Mouse (Mus musculus) midbrain, embryonic 14.5 days (tissue): ENCODE results near the gene Gm11077. TPM values are rescaled to one million over a fixed set of nuclear protein-coding genes. Genes with fewer than 3 reads are reported as not detected.
A peak's percentile ranks its signal among the peaks of the same experiment; 100 is the strongest.

Source experiments
- ATAC-seq: fragments of 200-750 bp; cut with Nextera tagmentation; 2 replicates; pipeline ENCODE4 v1.8.0; 2017; ENCODE audit warnings: moderate number of reproducible peaks, moderate library complexity; ENCODE audit not compliant: low FRiP score, low TSS enrichment
- DNase-seq: peaks from one replicate; pipeline ENCODE4 v3.0.0-alpha.2; 2015
- H3K27ac ChIP-seq: fragments of 300-500 bp; sonication (generic); replicated peaks from 2 replicates; pipeline ENCODE4 v1.5.1; 2014; ENCODE audit warnings: mild to moderate bottlenecking, low read depth, low read length, moderate library complexity
- H3K27me3 ChIP-seq: fragments of 300-500 bp; sonication (generic); 2 replicates; pipeline ENCODE4 v1.6.1; 2014; ENCODE audit warnings: low read length, control low read depth, mixed read lengths; ENCODE audit not compliant: control insufficient read depth, insufficient read depth
- H3K36me3 ChIP-seq: fragments of 300-500 bp; sonication (generic); 2 replicates; pipeline ENCODE4 v1.6.1; 2014; ENCODE audit warnings: low read length, control low read depth; ENCODE audit not compliant: control insufficient read depth, insufficient read depth
- H3K4me1 ChIP-seq: fragments of 300-500 bp; sonication (generic); 2 replicates; pipeline ENCODE4 v1.6.1; 2014; ENCODE audit warnings: mild to moderate bottlenecking, antibody characterized with exemption, low read length, control low read depth; ENCODE audit not compliant: control insufficient read depth, insufficient read depth
- H3K4me2 ChIP-seq: fragments of 300-500 bp; sonication (generic); 2 replicates; pipeline ENCODE4 v1.6.1; 2014; ENCODE audit warnings: mild to moderate bottlenecking, low read length, moderate library complexity
- H3K4me3 ChIP-seq: fragments of 300-500 bp; sonication (generic); replicated peaks from 2 replicates; pipeline ENCODE4 v1.5.1; 2014; ENCODE audit warnings: low read depth, low read length
- H3K9ac ChIP-seq: fragments of 300-500 bp; sonication (generic); replicated peaks from 2 replicates; pipeline ENCODE4 v1.6.1; 2014; ENCODE audit warnings: mild to moderate bottlenecking, low read length, moderate library complexity
- H3K9me3 ChIP-seq: fragments of 300-500 bp; sonication (generic); 2 replicates; pipeline ENCODE4 v1.6.1; 2016; ENCODE audit warnings: low read length, control low read depth, mixed read lengths; ENCODE audit not compliant: control insufficient read depth
- WGBS: fragments of 180-500 bp; shearing (Covaris S2); extraction: QIAGEN DNeasy Blood & Tissue Kit; methylation state at CpG from one replicate; pipeline ENCODE4 v1.1.7; 2014; 5-methylcytosine and 5-hydroxymethylcytosine counted together
- polyA plus RNA-seq: library from polyadenylated mRNA; unstranded; fragments of >200 nt; fragmentation: Nextera tagmentation; extraction: Ambion mirVana; gene quantifications from 2 replicates; pipeline ENCODE4 v1.2.1, GENCODE M21; 2014

Gene Gm11077
- polyA plus RNA-seq, 1 experiment from 2014 or later = not detected

GRCm38 (mm10) chr6:140767237-140767636 lies 38.2 kb downstream of the Gm11077 start:
- no peak overlapping the region for H3K27ac ChIP-seq
- no peaks in the 10 kb centered on the region for H3K36me3 ChIP-seq
- no peak for ATAC-seq
- no peak overlapping the region for H3K4me2 ChIP-seq
- peak; percentile 33 for DNase-seq
- WGBS = 54% methylated on average over 6 of the region's 6 CpGs
- no peak overlapping the region for H3K9ac ChIP-seq
- H3K4me3 ChIP-seq = no peak overlapping the region
- no peaks in the 10 kb centered on the region for H3K9me3 ChIP-seq
- peaks cover 11% of the 10 kb centered on the region for H3K4me1 ChIP-seq
- no peaks in the 10 kb centered on the region for H3K27me3 ChIP-seq

GRCm38 (mm10) chr6:140768180-140768579 lies 39.1 kb downstream of the Gm11077 start:
- H3K9me3 ChIP-seq = no peaks in the 10 kb centered on the region
- H3K9ac ChIP-seq = no peak overlapping the region
- H3K4me1 ChIP-seq = peaks cover 11% of the 10 kb centered on the region
- H3K27me3 ChIP-seq = no peaks in the 10 kb centered on the region
- no peak overlapping the region for H3K4me2 ChIP-seq
- no peaks in the 10 kb centered on the region for H3K36me3 ChIP-seq
- DNase-seq (peak; percentile 11), ATAC-seq (no peak)
- no peak overlapping the region for H3K4me3 ChIP-seq
- no peak overlapping the region for H3K27ac ChIP-seq
- WGBS = 80% methylated on average over 8 of the region's 8 CpGs

GRCm38 (mm10) chr6:140768859-140769640 lies 40.0 kb downstream of the Gm11077 start:
- Histone ChIP-seq H3K9ac (no peak overlapping the region; the same call in 1 of the 2 replicates), H3K27ac (peak overlapping the region; percentile 39), H3K4me2 (peak overlapping the region; percentile 42), H3K4me1 (peaks cover 11% of the 10 kb centered on the region), H3K4me3 (no peak overlapping the region), H3K27me3 (no peaks in the 10 kb centered on the region), H3K36me3 (no peaks in the 10 kb centered on the region), H3K9me3 (no peaks in the 10 kb centered on the region)
- ATAC-seq = peak; percentile 79
- peak; percentile 73 for DNase-seq
- WGBS = 18% methylated on average over 21 of the region's 21 CpGs

- ATAC-seq (no peak), DNase-seq (no peak)
- H3K4me1 ChIP-seq = no peaks in the 10 kb centered on the region
- no peaks in the 10 kb centered on the region for H3K27me3 ChIP-seq
- 93% methylated on average over 8 of the region's 8 CpGs for WGBS
- H3K27ac ChIP-seq = no peak overlapping the region
- no peak overlapping the region for H3K4me3 ChIP-seq
- no peaks in the 10 kb centered on the region for H3K36me3 ChIP-seq
- H3K9me3 ChIP-seq = no peaks in the 10 kb centered on the region
- no peak overlapping the region for H3K4me2 ChIP-seq
- no peak overlapping the region for H3K9ac ChIP-seq
Measured at GRCm38 (mm10) chr6:140776274-140776673, 47.2 kb downstream of the Gm11077 start.

- Histone ChIP-seq H3K36me3 (no peaks in the 10 kb centered on the region), H3K4me1 (no peaks in the 10 kb centered on the region), H3K27ac (no peak overlapping the region), H3K4me3 (no peak overlapping the region), H3K4me2 (no peak overlapping the region), H3K9ac (no peak overlapping the region), H3K27me3 (no peaks in the 10 kb centered on the region), H3K9me3 (no peaks in the 10 kb centered on the region)
- ATAC-seq = peak; percentile 26
- no peak for DNase-seq
- WGBS = 96% methylated on average over 6 of the region's 6 CpGs
Measured at GRCm38 (mm10) chr6:140782524-140782923, 53.4 kb downstream of the Gm11077 start.

- H3K27ac ChIP-seq = no peak overlapping the region
- ATAC-seq = no peak
- H3K36me3 ChIP-seq = no peaks in the 10 kb centered on the region
- no peaks in the 10 kb centered on the region for H3K9me3 ChIP-seq
- no peak for DNase-seq
- no peaks in the 10 kb centered on the region for H3K4me1 ChIP-seq
- H3K4me2 ChIP-seq = no peak overlapping the region
- 67% methylated on average over 2 of the region's 2 CpGs for WGBS
- H3K9ac ChIP-seq = no peak overlapping the region
- H3K27me3 ChIP-seq = no peaks in the 10 kb centered on the region
- H3K4me3 ChIP-seq = no peak overlapping the region
Measured at GRCm38 (mm10) chr6:140786058-140786457, 57.0 kb downstream of the Gm11077 start.

GRCm38 (mm10) chr6:140789850-140790249 lies 60.8 kb downstream of the Gm11077 start:
- no peaks in the 10 kb centered on the region for H3K36me3 ChIP-seq
- no peak overlapping the region for H3K4me3 ChIP-seq
- no peak overlapping the region for H3K9ac ChIP-seq
- H3K9me3 ChIP-seq = no peaks in the 10 kb centered on the region
- ATAC-seq (no peak), DNase-seq (peak; percentile 44)
- H3K4me1 ChIP-seq = no peaks in the 10 kb centered on the region
- no peaks in the 10 kb centered on the region for H3K27me3 ChIP-seq
- H3K27ac ChIP-seq = no peak overlapping the region
- 46% methylated on average over 3 of the region's 3 CpGs for WGBS
- no peak overlapping the region for H3K4me2 ChIP-seq

GRCm38 (mm10) chr6:140793676-140794262 lies 64.7 kb downstream of the Gm11077 start:
- Histone ChIP-seq H3K27ac (no peak overlapping the region), H3K9me3 (no peaks in the 10 kb centered on the region), H3K4me1 (no peaks in the 10 kb centered on the region), H3K4me2 (no peak overlapping the region), H3K4me3 (no peak overlapping the region), H3K9ac (no peak overlapping the region), H3K36me3 (no peaks in the 10 kb centered on the region), H3K27me3 (no peaks in the 10 kb centered on the region)
- DNase-seq = no peak
- ATAC-seq = no peak
- 94% methylated on average over 6 of the region's 6 CpGs for WGBS

GRCm38 (mm10) chr6:140798841-140799240 lies 69.8 kb downstream of the Gm11077 start:
- no peak overlapping the region for H3K27ac ChIP-seq
- 72% methylated on average over 3 of the region's 3 CpGs for WGBS
- H3K4me3 ChIP-seq = no peak overlapping the region
- no peak overlapping the region for H3K9ac ChIP-seq
- H3K36me3 ChIP-seq = no peaks in the 10 kb centered on the region
- no peak overlapping the region for H3K4me2 ChIP-seq
- H3K9me3 ChIP-seq = no peaks in the 10 kb centered on the region
- ATAC-seq (no peak), DNase-seq (no peak)
- H3K4me1 ChIP-seq = no peaks in the 10 kb centered on the region
- H3K27me3 ChIP-seq = no peaks in the 10 kb centered on the region
